In genomic region chr11:120684086-120684485, GRCm38 (mm10) we compare ENCODE assay signal across 20 mouse cellular contexts. TPM values are rescaled to one million over a fixed set of nuclear protein-coding genes. Genes with fewer than 3 reads are reported as not detected.
DNase-seq lines count a peak whose midpoint lies in the region; ATAC-seq and TF ChIP-seq lines count a peak whose summit lies in the region.
"Had no signal": no experiment of that assay in that cellular context is flagged by ENCODE, and none has a peak within 500 bp of the region (broad histone marks: within the 10 kb centered on the region; RNA-seq: fewer than 3 reads in every experiment).

No protein-coding gene starts in this region.

- intact Hi-C loops in gastrocnemius, postnatal 36 days (cut with DNase I): no loop called here
- intact Hi-C loops in heart, adult 2 months (cut with DNase I): no loop called here

- H3K9me3 ChIP-seq in heart, embryonic 10.5 days: no peaks in the 10 kb centered on the region
- H3K9me3 ChIP-seq in lung, embryonic 15.5 days: no peaks in the 10 kb centered on the region
- H3K9me3 ChIP-seq: embryonic facial prominence, embryonic 12.5 days; forebrain, embryonic 15.5 days; heart, embryonic 12.5 days; hindbrain, embryonic 10.5 days had no signal

- peaks cover 2% of the 10 kb centered on the region; the same call in 1 of the 2 replicates for H3K4me1 ChIP-seq in heart, adult 2 months (ENCODE audit: control insufficient read depth, insufficient read depth, low read length)
- peaks cover 12% of the 10 kb centered on the region; the same call in 1 of the 2 replicates for H3K4me1 ChIP-seq in heart, embryonic 10.5 days
- H3K4me1 ChIP-seq in lung, embryonic 15.5 days: peaks cover 27% of the 10 kb centered on the region
- H3K4me1 ChIP-seq: embryonic facial prominence, embryonic 12.5 days; forebrain, embryonic 15.5 days had no signal

- H3K27ac ChIP-seq in heart, adult 2 months: no peak overlapping the region
- no peak overlapping the region for H3K27ac ChIP-seq in heart, embryonic 10.5 days
- peak overlapping the region; percentile 51 for H3K27ac ChIP-seq in lung, embryonic 15.5 days
- H3K27ac ChIP-seq: embryonic facial prominence, embryonic 12.5 days; forebrain, embryonic 15.5 days; hindbrain, embryonic 10.5 days; hindbrain, embryonic 14.5 days had no signal

- no peak overlapping the region for H3K4me2 ChIP-seq in lung, embryonic 15.5 days
- H3K4me2 ChIP-seq: embryonic facial prominence, embryonic 12.5 days; forebrain, embryonic 15.5 days; heart, embryonic 12.5 days; hindbrain, embryonic 14.5 days had no signal

- H3K4me3 ChIP-seq in heart, adult 2 months: no peak overlapping the region
- no peak overlapping the region for H3K4me3 ChIP-seq in heart, embryonic 10.5 days
- H3K4me3 ChIP-seq in lung, embryonic 15.5 days: no peak overlapping the region
- H3K4me3 ChIP-seq: embryonic facial prominence, embryonic 12.5 days; forebrain, embryonic 15.5 days; heart, embryonic 12.5 days; hindbrain, embryonic 10.5 days had no signal

- H3K9ac ChIP-seq in heart, adult 2 months (ENCODE audit: low read depth, low read length): no peak overlapping the region
- H3K9ac ChIP-seq in lung, embryonic 15.5 days: no peak overlapping the region
- H3K9ac ChIP-seq: embryonic facial prominence, embryonic 12.5 days; forebrain, embryonic 15.5 days; heart, embryonic 12.5 days; hindbrain, embryonic 14.5 days had no signal

- no peak for TF ChIP-seq POLR2A in heart, adult 2 months (IDR thresholded peaks at IDR 0.05; ENCODE audit: insufficient read depth, low read depth, low read length)

- ATAC-seq in lung, embryonic 15.5 days (ENCODE audit: borderline replicate concordance, extremely low read depth, low FRiP score, low TSS enrichment): no peak
- no peak for ATAC-seq in frontal cortex, adult (ENCODE audit: low TSS enrichment)
- ATAC-seq: forebrain, embryonic 15.5 days had no signal

- H3K36me3 ChIP-seq in heart, adult 2 months (ENCODE audit: control insufficient read depth, insufficient read depth, low read length): no peaks in the 10 kb centered on the region
- peaks cover 84% of the 10 kb centered on the region for H3K36me3 ChIP-seq in heart, embryonic 10.5 days
- H3K36me3 ChIP-seq in lung, embryonic 15.5 days: peaks cover 38% of the 10 kb centered on the region

- TF ChIP-seq EP300 in heart, adult 2 months (IDR thresholded peaks at IDR 0.05; ENCODE audit: insufficient read depth, low read depth, low read length): no peak

- peak; percentile 53 for DNase-seq in gastrocnemius, adult 18-20 months (ENCODE audit: low spot score)
- no peak for DNase-seq in gastrocnemius, postnatal 36 days
- no peak for DNase-seq in heart, adult 2 months
- DNase-seq in heart, embryonic 10.5 days (ENCODE audit: low spot score): no peak
- no peak for DNase-seq in lung, postnatal 25 days (ENCODE audit: low spot score)
- peak; percentile 46 for DNase-seq in skeletal muscle tissue, adult 2 months (ENCODE audit: low read depth, low spot score)
- DNase-seq: adrenal gland, postnatal 14 days; cerebellum, adult 11-12 months; cerebellum, adult 9-10 months; cerebellum, postnatal 25 days; heart, adult 18-20 months had no signal

- H3K79me2 ChIP-seq in heart, adult 2 months (replicated peaks; ENCODE audit: control insufficient read depth, insufficient read depth, low read length): no peaks in the 10 kb centered on the region

- WGBS in heart, adult 2 months: 78% methylated on average over 2 of the region's 2 CpGs
- 88% methylated on average over 2 of the region's 2 CpGs for WGBS in heart, embryonic 10.5 days
- WGBS in lung, embryonic 15.5 days: 70% methylated on average over 2 of the region's 2 CpGs

- no peaks in the 10 kb centered on the region for H3K27me3 ChIP-seq in heart, adult 2 months (ENCODE audit: control insufficient read depth, insufficient read depth, low read length)
- H3K27me3 ChIP-seq in heart, embryonic 10.5 days (ENCODE audit: insufficient read depth, poor library complexity, severe bottlenecking): no peaks in the 10 kb centered on the region
- H3K27me3 ChIP-seq in lung, embryonic 15.5 days: no peaks in the 10 kb centered on the region
- H3K27me3 ChIP-seq: embryonic facial prominence, embryonic 12.5 days; forebrain, embryonic 15.5 days; heart, embryonic 12.5 days had no signal

- 0 out of 2 replicates have a peak, but pooled peaks have one; percentile 7 for TF ChIP-seq CTCF in heart, adult 2 months (IDR thresholded peaks at IDR 0.05)

RNA-seq across cellular contexts. Expression of gene Aspscr1, which starts 11.3 kb away (rescaled TPM):
- 10 to 100 TPM; 31.1 to 33.4 TPM for total RNA-seq in gastrocnemius, adult 18-20 months (2021)
- total RNA-seq in gastrocnemius, postnatal 36 days (2021): 10 to 100 TPM; 24.4 to 34.0 TPM
- total RNA-seq in heart, adult 2 months (2021): 10 to 100 TPM; 35.2 to 38.3 TPM
- polyA plus RNA-seq in heart, adult 2 months (2012; rRNA removed): 38.4 and 38.6 TPM in 2 replicates
- 127 and 134 TPM in 2 replicates for polyA plus RNA-seq in heart, embryonic 10.5 days (2016; fragmentation: Nextera tagmentation; extraction: Ambion mirVana)
- polyA plus RNA-seq in lung, embryonic 15.5 days (2015; fragmentation: Nextera tagmentation; extraction: Ambion mirVana): 138 and 143 TPM in 2 replicates

RNA-seq across cellular contexts. Expression of gene Notum, which starts 23.1 kb away (rescaled TPM):
- total RNA-seq in gastrocnemius, adult 18-20 months (2021): not detected
- not detected for total RNA-seq in gastrocnemius, postnatal 36 days (2021)
- under 1 TPM in 1 of 2 experiments, not detected in 1; 0.23 TPM for total RNA-seq in heart, adult 2 months (2021)
- polyA plus RNA-seq in heart, adult 2 months (2012; rRNA removed): 0.18 and 0.35 TPM in 2 replicates
- 1.6 and 5.8 TPM in 2 replicates for polyA plus RNA-seq in heart, embryonic 10.5 days (2016; fragmentation: Nextera tagmentation; extraction: Ambion mirVana)
- polyA plus RNA-seq in lung, embryonic 15.5 days (2015; fragmentation: Nextera tagmentation; extraction: Ambion mirVana): 4.1 and 4.3 TPM in 2 replicates
- total RNA-seq: MEL had no signal

RNA-seq across cellular contexts. Expression of gene Cenpx, which starts 29.5 kb away (rescaled TPM):
- 10 to 100 TPM; 24.2 to 32.0 TPM for total RNA-seq in gastrocnemius, adult 18-20 months (2021)
- total RNA-seq in gastrocnemius, postnatal 36 days (2021): 10 to 100 TPM; 23.2 to 27.0 TPM
- total RNA-seq in heart, adult 2 months (2021): 10 to 100 TPM; 26.4 to 34.2 TPM
- 51.4 and 53.0 TPM in 2 replicates for polyA plus RNA-seq in heart, adult 2 months (2012; rRNA removed)
- 124 and 136 TPM in 2 replicates for polyA plus RNA-seq in heart, embryonic 10.5 days (2016; fragmentation: Nextera tagmentation; extraction: Ambion mirVana)
- polyA plus RNA-seq in lung, embryonic 15.5 days (2015; fragmentation: Nextera tagmentation; extraction: Ambion mirVana): 160 and 167 TPM in 2 replicates

RNA-seq across cellular contexts. Expression of gene Lrrc45, which starts 29.6 kb away (rescaled TPM):
- total RNA-seq in gastrocnemius, adult 18-20 months (2021): 1 to 10 TPM; 2.3 to 3.0 TPM
- 1 to 10 TPM; 3.7 to 4.1 TPM for total RNA-seq in gastrocnemius, postnatal 36 days (2021)
- total RNA-seq in heart, adult 2 months (2021): 1 to 10 TPM; 4.2 to 4.5 TPM
- 12.5 and 12.7 TPM in 2 replicates for polyA plus RNA-seq in heart, adult 2 months (2012; rRNA removed)
- polyA plus RNA-seq in heart, embryonic 10.5 days (2016; fragmentation: Nextera tagmentation; extraction: Ambion mirVana): 31.7 and 43.6 TPM in 2 replicates
- polyA plus RNA-seq in lung, embryonic 15.5 days (2015; fragmentation: Nextera tagmentation; extraction: Ambion mirVana): 57.9 and 59.9 TPM in 2 replicates

RNA-seq across cellular contexts. Expression of gene Myadml2, which starts 36.1 kb away (rescaled TPM):
- 100 to 1,000 TPM; 124 to 137 TPM for total RNA-seq in gastrocnemius, adult 18-20 months (2021)
- total RNA-seq in gastrocnemius, postnatal 36 days (2021): 100 to 1,000 TPM; 129 to 137 TPM
- total RNA-seq in heart, adult 2 months (2021): 10 to 100 TPM; 77.6 to 87.3 TPM
- 55.1 and 68.3 TPM in 2 replicates for polyA plus RNA-seq in heart, adult 2 months (2012; rRNA removed)
- polyA plus RNA-seq in heart, embryonic 10.5 days (2016; fragmentation: Nextera tagmentation; extraction: Ambion mirVana): 6.7 and 9.3 TPM in 2 replicates
- 0.55 and 1.3 TPM in 2 replicates for polyA plus RNA-seq in lung, embryonic 15.5 days (2015; fragmentation: Nextera tagmentation; extraction: Ambion mirVana)
- total RNA-seq: adrenal gland, postnatal 14 days; MEL had no signal
- polyA plus RNA-seq: C2C12; embryonic facial prominence, embryonic 12.5 days; forebrain, embryonic 15.5 days; hindbrain, embryonic 10.5 days had no signal

Comparison
In these comparisons a context has a peak if more than half of its experiments do, and no peak if none do; other contexts are left out.
1. DNase-seq: peak in gastrocnemius, adult 18-20 months (single experiment) and skeletal muscle tissue, adult 2 months (single experiment); none in gastrocnemius, postnatal 36 days (0 of 2), heart, adult 2 months (0 of 2), heart, embryonic 10.5 days (single experiment) and lung, postnatal 25 days (single experiment).